Mouse (Mus musculus) G1E (cell line): ENCODE measurements around the gene Tas1r1.

Experiments used
- CTCF ChIP-seq: IDR thresholded peaks from 2 replicates; pipeline ENCODE4 v1.5.1; 2012; ENCODE audit warnings: low read depth, low read length, inconsistent platforms, mixed read lengths
- GATA2 ChIP-seq: IDR thresholded peaks from 2 replicates; pipeline ENCODE4 v1.6.1; 2012; ENCODE audit warnings: low read depth, low read length, inconsistent platforms, borderline replicate concordance
- POLR2AphosphoS5 ChIP-seq: IDR thresholded peaks from 2 replicates; pipeline ENCODE4 v1.6.1; 2012; ENCODE audit warnings: low read depth, low read length, inconsistent platforms; ENCODE audit not compliant: insufficient replicate concordance
- TAL1 ChIP-seq: conservative IDR thresholded peaks from 2 replicates; pipeline ENCODE4 v1.6.1; 2012; ENCODE audit warnings: low read depth, low read length, inconsistent platforms, mixed read lengths

DNA sequence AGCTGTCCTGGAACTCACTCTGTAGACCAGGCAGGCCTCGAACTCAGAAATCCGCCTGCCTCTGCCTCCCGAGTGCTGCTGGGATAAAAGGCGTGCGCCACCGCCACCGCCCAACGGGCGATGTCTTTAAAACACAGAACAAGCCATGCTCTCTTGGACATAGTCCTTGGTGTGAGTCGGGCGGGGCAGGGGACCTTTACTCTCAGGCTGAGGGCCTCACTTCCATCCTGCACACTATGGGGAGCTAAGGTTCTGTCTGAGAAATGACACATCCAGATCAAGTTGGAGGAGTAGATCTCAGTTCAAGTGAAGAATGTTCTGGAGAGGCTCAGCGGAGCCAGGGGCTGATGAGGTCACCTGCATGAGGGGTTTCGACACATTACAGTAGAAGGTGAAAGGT is 5.4 kb downstream of the Tas1r1 start:
- TF ChIP-seq CTCF (no peak), POLR2AphosphoS5 (no peak), GATA2 (no peak), TAL1 (no peak)
